Mouse (Mus musculus): ENCODE measurements around the gene Tut7.

DNA sequence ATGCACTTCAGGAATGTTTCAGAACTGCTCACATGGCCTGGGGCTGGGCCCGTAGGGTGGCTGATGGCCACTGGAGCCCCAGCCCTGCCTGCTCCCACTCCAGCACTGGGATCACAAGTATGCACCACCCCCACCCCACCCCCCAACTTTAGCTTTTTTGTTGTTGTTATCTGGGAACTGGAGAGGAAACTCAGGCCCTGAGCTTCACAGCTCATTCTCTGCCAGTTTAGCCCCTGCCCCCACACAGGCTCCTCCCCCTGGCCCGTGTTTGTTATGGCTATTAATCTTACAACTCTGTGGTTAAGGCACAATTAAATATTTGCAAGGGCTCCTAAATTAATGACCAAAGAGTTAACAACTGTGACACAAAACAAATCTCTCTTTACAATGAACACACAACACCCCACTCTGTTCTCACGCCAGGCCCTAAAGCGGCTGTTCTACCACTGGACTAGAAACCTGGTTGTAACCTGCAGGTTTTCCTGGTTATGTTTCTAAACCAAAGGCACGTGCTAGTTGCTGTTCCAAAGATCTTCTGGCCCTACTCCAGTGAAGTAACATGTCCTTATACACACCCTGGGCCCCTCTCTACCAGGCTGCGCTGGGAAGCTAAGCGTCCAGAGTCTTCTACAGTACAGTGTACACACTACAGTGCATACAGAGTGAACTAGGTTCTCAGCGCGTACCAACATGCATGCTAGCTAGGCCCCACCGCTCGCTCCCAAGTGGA, 56.0 kb downstream of the Tut7 start:
- no peak for TF ChIP-seq MAX (IDR thresholded peaks at IDR 0.05; ENCODE audit: low read depth)
- no peak for TF ChIP-seq TCF3 (IDR thresholded peaks at IDR 0.05; ENCODE audit: insufficient read length, low read depth)
- no peak for TF ChIP-seq POLR2A (IDR thresholded peaks at IDR 0.05; ENCODE audit: insufficient read length, low read depth)
- TF ChIP-seq TCF12 (IDR thresholded peaks at IDR 0.05; ENCODE audit: insufficient read depth, poor library complexity, severe bottlenecking) = no peak
- TF ChIP-seq MYOG (IDR thresholded peaks at IDR 0.05; ENCODE audit: control insufficient read depth in 1 of 3, insufficient read depth in 1 of 3, insufficient read length in 2 of 3, low read depth in 2 of 3) = no peak
- TF ChIP-seq USF1 (IDR thresholded peaks at IDR 0.05; ENCODE audit: low read depth) = no peak
- no peak for TF ChIP-seq E2F4 (IDR thresholded peaks at IDR 0.05; ENCODE audit: insufficient read depth)

All from myocyte (in vitro differentiated cells).